Mouse (Mus musculus) spleen, postnatal 10 days (tissue): ENCODE results near the gene Gm5089.

Source experiments
- DNase-seq, 2 experiments: peaks; one replicate each; pipeline ENCODE4 v3.0.0; 2021 to 2022; ENCODE audit warnings: low spot score in 2 of 2

Gm5089 gene

GRCm38 (mm10) chr14:122426529-122427203 lies 24.2 kb downstream of the Gm5089 start:
- DNase-seq: no peak

- DNase-seq: no peak
These were observed 26.5 kb downstream of the Gm5089 start for GRCm38 (mm10) chr14:122424441-122424840.

- DNase-seq: no peak
These were observed 34.6 kb downstream of the Gm5089 start for GRCm38 (mm10) chr14:122416166-122416771.

- no peak for DNase-seq
These were observed 36.1 kb downstream of the Gm5089 start for GRCm38 (mm10) chr14:122414786-122415185.

- DNase-seq: no peak
These were observed 37.4 kb downstream of the Gm5089 start for GRCm38 (mm10) chr14:122413542-122413928.

- no peak for DNase-seq
These were observed 37.9 kb downstream of the Gm5089 start for GRCm38 (mm10) chr14:122412841-122413541.

GRCm38 (mm10) chr14:122406541-122407219 lies 44.2 kb downstream of the Gm5089 start:
- no peak for DNase-seq

- no peak for DNase-seq
These were observed 44.9 kb downstream of the Gm5089 start for GRCm38 (mm10) chr14:122405897-122406540.

- no peak for DNase-seq
These were observed 45.7 kb downstream of the Gm5089 start for GRCm38 (mm10) chr14:122405236-122405635.

- DNase-seq: no peak
These were observed 46.2 kb downstream of the Gm5089 start for GRCm38 (mm10) chr14:122404596-122405154.

GRCm38 (mm10) chr14:122403422-122403940 lies 47.4 kb downstream of the Gm5089 start:
- DNase-seq: no peak

GRCm38 (mm10) chr14:122402716-122403258 lies 48.1 kb downstream of the Gm5089 start:
- DNase-seq: no peak

GRCm38 (mm10) chr14:122401886-122402285 lies 49.0 kb downstream of the Gm5089 start:
- DNase-seq: no peak

- no peak for DNase-seq
These were observed 51.0 kb downstream of the Gm5089 start for GRCm38 (mm10) chr14:122399906-122400305.

- DNase-seq: no peak
These were observed 52.2 kb downstream of the Gm5089 start for GRCm38 (mm10) chr14:122398676-122399075.

GRCm38 (mm10) chr14:122393119-122393518 lies 57.8 kb downstream of the Gm5089 start:
- no peak for DNase-seq

GRCm38 (mm10) chr14:122390935-122391334 lies 60.0 kb downstream of the Gm5089 start:
- no peak for DNase-seq

GRCm38 (mm10) chr14:122389684-122390370 lies 61.1 kb downstream of the Gm5089 start:
- no peak for DNase-seq

GRCm38 (mm10) chr14:122388431-122389031 lies 62.4 kb downstream of the Gm5089 start:
- DNase-seq: no peak

GRCm38 (mm10) chr14:122387781-122388180 lies 63.1 kb downstream of the Gm5089 start:
- no peak for DNase-seq
